10 mouse cellular contexts compared by ENCODE assay signal in genomic region chr7:119961107-119961506, GRCm38 (mm10).
DNase-seq lines count a peak whose midpoint lies in the region.
"Had no signal": no experiment of that assay in that cellular context is flagged by ENCODE, and none has a peak within 500 bp of the region (broad histone marks: within the 10 kb centered on the region; RNA-seq: fewer than 3 reads in every experiment).

No protein-coding gene starts in this region.

- DNase-seq in ovary, adult 18-20 months (ENCODE audit: low spot score) = peak; percentile 60
- DNase-seq in ovary, postnatal 10 days (ENCODE audit: low spot score) = no peak
- DNase-seq in adrenal gland, postnatal 25 days = peak; percentile 16
- peak; percentile 48 for DNase-seq in heart, postnatal 4 days
- peak; percentile 95 for DNase-seq in skeletal muscle tissue, adult 2 months (ENCODE audit: low read depth, low spot score)
- DNase-seq in spleen, adult 12 weeks (ENCODE audit: low spot score) = no peak
- DNase-seq in natural killer cell, adult 2 months (ENCODE audit: low spot score in 2 of 2) = no peak
- no peak for DNase-seq in left cerebral cortex, adult 18-20 months (ENCODE audit: low spot score in 2 of 2)
- DNase-seq: cerebellum, adult 9-10 months; layer of hippocampus, adult 9-11 months had no signal

Comparison
In these comparisons a context has a peak if more than half of its experiments do, and no peak if none do; other contexts are left out.
1. DNase-seq: peak in ovary, adult 18-20 months (single experiment), adrenal gland, postnatal 25 days (single experiment), heart, postnatal 4 days (single experiment) and skeletal muscle tissue, adult 2 months (single experiment); none in ovary, postnatal 10 days (single experiment), spleen, adult 12 weeks (single experiment), natural killer cell, adult 2 months (0 of 2) and left cerebral cortex, adult 18-20 months (0 of 2).